Mouse (Mus musculus): ENCODE data around the gene Syt7. TPM values are rescaled to one million over a fixed set of nuclear protein-coding genes. Genes with fewer than 3 reads are reported as not detected.

The Syt7 gene
- total RNA-seq, 2 experiments from 2014 or later, result 2.3 to 2.5 TPM

Other genes starting within 250 kb of the Syt7 start
- 1 to 10 TPM; 5.3 to 6.3 TPM for gene Fads1, start 206.2 kb upstream of the Syt7 start, total RNA-seq (2021)
- gene Tmem258, start 185.1 kb upstream of the Syt7 start, total RNA-seq (2021), result 10 to 100 TPM; 75.5 to 81.9 TPM
- gene Fen1, start 184.9 kb upstream of the Syt7 start, total RNA-seq (2021), result 1 to 10 TPM; 3.1 to 3.9 TPM
- gene Myrf, start 148.3 kb upstream of the Syt7 start, total RNA-seq (2021), result under 1 TPM in 1 of 2 experiments, not detected in 1; 0.08 TPM
- gene Dagla, start 84.2 kb upstream of the Syt7 start, total RNA-seq (2021), result 1 to 10 TPM; 6.9 to 8.9 TPM
- under 1 TPM; 0.23 to 0.27 TPM for gene Lrrc10b, start 68.4 kb downstream of the Syt7 start, total RNA-seq (2021)
- under 1 TPM; 0.46 to 0.49 TPM for gene Ppp1r32, start 93.8 kb downstream of the Syt7 start, total RNA-seq (2021)
- gene Cpsf7, start 136.2 kb downstream of the Syt7 start, total RNA-seq (2021), result 10 to 100 TPM; 15.7 to 19.1 TPM
- gene Sdhaf2, start 137.1 kb downstream of the Syt7 start, total RNA-seq (2021), result 10 to 100 TPM; 49.3 to 49.6 TPM
- 1 to 10 TPM; 1.8 to 2.7 TPM for gene Tmem216, start 167.1 kb downstream of the Syt7 start, total RNA-seq (2021)
- 1 to 10 TPM; 5.4 to 5.8 TPM for gene Cyb561a3, start 188.1 kb downstream of the Syt7 start, total RNA-seq (2021)
- under 1 TPM; 0.71 to 0.94 TPM for gene Tmem138, start 188.3 kb downstream of the Syt7 start, total RNA-seq (2021)
- gene Ddb1, start 216.2 kb downstream of the Syt7 start, total RNA-seq (2021), result 100 to 1,000 TPM; 111 to 120 TPM
- gene Tkfc, start 216.6 kb downstream of the Syt7 start, total RNA-seq (2021), result 1 to 10 TPM; 2.4 to 4.0 TPM
- gene Vwce, start 245.1 kb downstream of the Syt7 start, total RNA-seq (2021), result not detected